Mouse (Mus musculus): ENCODE data around the gene Eif4b. TPM values are rescaled to one million over a fixed set of nuclear protein-coding genes. Genes with fewer than 3 reads are reported as not detected.

Gene Eif4b
- polyA plus RNA-seq, 1 experiment = 75.9 TPM

- Histone ChIP-seq H3K4me1 (ENCODE audit: control insufficient read depth, insufficient read depth, low read length) (peaks cover 12% of the 10 kb centered on the region), H3K36me3 (ENCODE audit: control insufficient read depth, insufficient read depth, low read length) (peaks cover 2% of the 10 kb centered on the region; the same call in 1 of the 2 replicates), H3K27ac (ENCODE audit: control insufficient read depth, insufficient read depth, low read depth, low read length) (no peak overlapping the region), H3K4me3 (ENCODE audit: control insufficient read depth, low read depth, low read length) (peak overlapping the region; percentile 65), H3K27me3 (ENCODE audit: control insufficient read depth, insufficient read depth, low read length) (no peaks in the 10 kb centered on the region)
- TF ChIP-seq CTCF (IDR thresholded peaks at IDR 0.05; ENCODE audit: control insufficient read depth, insufficient read depth, insufficient replicate concordance, low read depth, low read length) (no peak), POLR2A (IDR thresholded peaks at IDR 0.05; ENCODE audit: control insufficient read depth, low read depth, low read length) (no peak)
Measured at GRCm38 (mm10) chr15:102099771-102100160, 26.2 kb downstream of the Eif4b start.

GRCm38 (mm10) chr15:102100161-102100981 lies 26.8 kb downstream of the Eif4b start, which contains the start of gene Tns2:
Gene Tns2 (plus strand): TSS chr15:102100413.
- Histone ChIP-seq H3K36me3 (ENCODE audit: control insufficient read depth, insufficient read depth, low read length) (no peaks in the 10 kb centered on the region), H3K27ac (ENCODE audit: control insufficient read depth, insufficient read depth, low read depth, low read length) (peak within 1 kb of the TSS; percentile 62), H3K27me3 (ENCODE audit: control insufficient read depth, insufficient read depth, low read length) (no peaks in the 10 kb centered on the region), H3K4me1 (ENCODE audit: control insufficient read depth, insufficient read depth, low read length) (peaks cover 12% of the 10 kb centered on the region), H3K4me3 (ENCODE audit: control insufficient read depth, low read depth, low read length) (peak within 1 kb of the TSS; percentile 65)
- TF ChIP-seq CTCF (IDR thresholded peaks at IDR 0.05; ENCODE audit: control insufficient read depth, insufficient read depth, insufficient replicate concordance, low read depth, low read length) (no peak), POLR2A (IDR thresholded peaks at IDR 0.05; ENCODE audit: control insufficient read depth, low read depth, low read length) (no peak)

GRCm38 (mm10) chr15:102100996-102101671 lies 27.6 kb downstream of the Eif4b start:
- Histone ChIP-seq H3K27ac (ENCODE audit: control insufficient read depth, insufficient read depth, low read depth, low read length) (peak overlapping the region; percentile 62), H3K36me3 (ENCODE audit: control insufficient read depth, insufficient read depth, low read length) (no peaks in the 10 kb centered on the region), H3K27me3 (ENCODE audit: control insufficient read depth, insufficient read depth, low read length) (no peaks in the 10 kb centered on the region), H3K4me1 (ENCODE audit: control insufficient read depth, insufficient read depth, low read length) (peaks cover 12% of the 10 kb centered on the region), H3K4me3 (ENCODE audit: control insufficient read depth, low read depth, low read length) (peak overlapping the region; percentile 65)
- TF ChIP-seq POLR2A (IDR thresholded peaks at IDR 0.05; ENCODE audit: control insufficient read depth, low read depth, low read length) = no peak
- no peak for TF ChIP-seq CTCF (IDR thresholded peaks at IDR 0.05; ENCODE audit: control insufficient read depth, insufficient read depth, insufficient replicate concordance, low read depth, low read length)

GRCm38 (mm10) chr15:102101672-102102541 lies 28.3 kb downstream of the Eif4b start:
- H3K27me3 ChIP-seq (ENCODE audit: control insufficient read depth, insufficient read depth, low read length) = no peaks in the 10 kb centered on the region
- peak overlapping the region; percentile 74 for H3K27ac ChIP-seq (ENCODE audit: control insufficient read depth, insufficient read depth, low read depth, low read length)
- no peak overlapping the region for H3K4me3 ChIP-seq (ENCODE audit: control insufficient read depth, low read depth, low read length)
- H3K36me3 ChIP-seq (ENCODE audit: control insufficient read depth, insufficient read depth, low read length) = no peaks in the 10 kb centered on the region
- TF ChIP-seq CTCF (IDR thresholded peaks at IDR 0.05; ENCODE audit: control insufficient read depth, insufficient read depth, insufficient replicate concordance, low read depth, low read length) (no peak), POLR2A (IDR thresholded peaks at IDR 0.05; ENCODE audit: control insufficient read depth, low read depth, low read length) (no peak)
- H3K4me1 ChIP-seq (ENCODE audit: control insufficient read depth, insufficient read depth, low read length) = peaks cover 18% of the 10 kb centered on the region

GRCm38 (mm10) chr15:102102548-102103121 lies 29.1 kb downstream of the Eif4b start:
- TF ChIP-seq CTCF (IDR thresholded peaks at IDR 0.05; ENCODE audit: control insufficient read depth, insufficient read depth, insufficient replicate concordance, low read depth, low read length) (no peak), POLR2A (IDR thresholded peaks at IDR 0.05; ENCODE audit: control insufficient read depth, low read depth, low read length) (no peak)

GRCm38 (mm10) chr15:102103371-102103946 lies 29.9 kb downstream of the Eif4b start:
- Histone ChIP-seq H3K4me3 (ENCODE audit: control insufficient read depth, low read depth, low read length) (peak overlapping the region; percentile 12), H3K36me3 (ENCODE audit: control insufficient read depth, insufficient read depth, low read length) (no peaks in the 10 kb centered on the region), H3K4me1 (ENCODE audit: control insufficient read depth, insufficient read depth, low read length) (peaks cover 19% of the 10 kb centered on the region), H3K27ac (ENCODE audit: control insufficient read depth, insufficient read depth, low read depth, low read length) (peak overlapping the region; percentile 63), H3K27me3 (ENCODE audit: control insufficient read depth, insufficient read depth, low read length) (no peaks in the 10 kb centered on the region)
- TF ChIP-seq POLR2A (IDR thresholded peaks at IDR 0.05; ENCODE audit: control insufficient read depth, low read depth, low read length) = no peak
- no peak for TF ChIP-seq CTCF (IDR thresholded peaks at IDR 0.05; ENCODE audit: control insufficient read depth, insufficient read depth, insufficient replicate concordance, low read depth, low read length)

More at GRCm38 (mm10) chr15:102102548-102103121, 29.1 kb downstream of the Eif4b start:
- Histone ChIP-seq H3K4me1 (ENCODE audit: control insufficient read depth, insufficient read depth, low read length) (peaks cover 19% of the 10 kb centered on the region), H3K4me3 (ENCODE audit: control insufficient read depth, low read depth, low read length) (peak overlapping the region; percentile 12), H3K27me3 (ENCODE audit: control insufficient read depth, insufficient read depth, low read length) (no peaks in the 10 kb centered on the region), H3K36me3 (ENCODE audit: control insufficient read depth, insufficient read depth, low read length) (no peaks in the 10 kb centered on the region), H3K27ac (ENCODE audit: control insufficient read depth, insufficient read depth, low read depth, low read length) (peak overlapping the region; percentile 74)

Data from testis, adult 2 months (tissue).